Mouse (Mus musculus) liver, postnatal 0 days (tissue): ENCODE measurements around the gene Rhbg. TPM values are rescaled to one million over a fixed set of nuclear protein-coding genes. Genes with fewer than 3 reads are reported as not detected.
A peak's percentile ranks its signal among the peaks of the same experiment; 100 is the strongest.
"Not testable (repeated sequence)": the region's sequence is repeated elsewhere in the genome, so short reads cannot be mapped to it uniquely, and the experiment has no call there.

Experiments
- ATAC-seq: fragments of 200-750 bp; cut with Nextera tagmentation; 2 replicates; pipeline ENCODE4 v1.8.0; 2017; ENCODE audit warnings: mild to moderate bottlenecking, moderate library complexity
- DNase-seq: peaks from one replicate; pipeline ENCODE4 v3.0.0-alpha.2; 2016
- H3K27ac ChIP-seq: fragments of 300-500 bp; sonication (generic); 2 replicates; pipeline ENCODE4 v1.5.1; 2014; ENCODE audit warnings: antibody characterized with exemption, moderate library complexity, mild to moderate bottlenecking, low read depth
- H3K27me3 ChIP-seq: fragments of 300-500 bp; sonication (generic); 2 replicates; pipeline ENCODE4 v1.6.1; 2014; ENCODE audit warnings: low read length, control low read depth, mixed read lengths; ENCODE audit not compliant: insufficient read depth
- H3K36me3 ChIP-seq: fragments of 300-500 bp; sonication (generic); replicated peaks from 2 replicates; pipeline ENCODE4 v1.6.1; 2014; ENCODE audit warnings: mild to moderate bottlenecking, control low read depth, low read length, moderate library complexity, mixed read lengths; ENCODE audit not compliant: insufficient read depth
- H3K4me1 ChIP-seq: fragments of 300-500 bp; sonication (generic); 2 replicates; pipeline ENCODE4 v1.6.1; 2014; ENCODE audit warnings: antibody characterized with exemption, mild to moderate bottlenecking, control low read depth; ENCODE audit not compliant: insufficient read depth
- H3K4me2 ChIP-seq: fragments of 300-500 bp; sonication (generic); 2 replicates; pipeline ENCODE4 v1.6.1; 2014; ENCODE audit warnings: low read depth, mild to moderate bottlenecking, low read length, moderate library complexity, mixed read lengths
- H3K4me3 ChIP-seq: fragments of 300-500 bp; sonication (generic); 2 replicates; pipeline ENCODE4 v1.5.1; 2014; ENCODE audit warnings: low read depth, low read length
- H3K9ac ChIP-seq: fragments of 300-500 bp; sonication (generic); replicated peaks from 2 replicates; pipeline ENCODE4 v1.6.1; 2014; ENCODE audit warnings: mild to moderate bottlenecking, moderate library complexity
- H3K9me3 ChIP-seq: fragments of 300-500 bp; sonication (generic); 2 replicates; pipeline ENCODE4 v1.6.1; 2016; ENCODE audit warnings: mild to moderate bottlenecking, control low read depth, low read length, mixed read lengths
- CTCF ChIP-seq: sonication (generic); IDR thresholded peaks from 2 replicates; pipeline ENCODE4 v1.5.1; 2016; ENCODE audit warnings: antibody characterized with exemption, low read depth
- EP300 ChIP-seq: IDR thresholded peaks from 2 replicates; pipeline ENCODE4 v1.6.1; 2016; ENCODE audit warnings: antibody characterized with exemption, low read depth, mild to moderate bottlenecking
- WGBS: fragments of 180-500 bp; shearing (Covaris S2); extraction: QIAGEN DNeasy Blood & Tissue Kit; methylation state at CpG from one replicate; pipeline ENCODE4 v1.1.7; 2014; ENCODE audit not compliant: insufficient replicate concordance; 5-methylcytosine and 5-hydroxymethylcytosine counted together
- polyA plus RNA-seq: library from polyadenylated mRNA; unstranded; fragments of >200 nt; fragmentation: Nextera tagmentation; extraction: Ambion mirVana; gene quantifications from 2 replicates; pipeline ENCODE4 v1.2.1, GENCODE M21; 2015

Gene Rhbg
- 6.5 and 7.0 TPM in 2 replicates for polyA plus RNA-seq

GRCm38 (mm10) chr3:88254268-88254926, at the start of gene Rhbg:
TSS of gene Rhbg (minus strand) at chr3:88254709.
- peaks cover 5% of the 10 kb centered on the region; the same call in 1 of the 2 replicates for H3K4me1 ChIP-seq
- 2% methylated on average over 34 of the region's 34 CpGs for WGBS
- H3K4me3 ChIP-seq, result peak within 1 kb of the TSS; percentile 46
- DNase-seq (peak; percentile 73), ATAC-seq (peak; percentile 57; the same call in 1 of the 2 replicates)
- no peaks in the 10 kb centered on the region for H3K36me3 ChIP-seq
- no peak within 1 kb of the TSS for H3K27ac ChIP-seq
- H3K9me3 ChIP-seq, result no peaks in the 10 kb centered on the region
- TF ChIP-seq EP300, result no peak
- peak within 1 kb of the TSS; percentile 82 for H3K4me2 ChIP-seq
- H3K27me3 ChIP-seq, result peaks cover 16% of the 10 kb centered on the region; the same call in 1 of the 2 replicates
- H3K9ac ChIP-seq, result peak within 1 kb of the TSS; percentile 28; the same call in 1 of the 2 replicates

DNA sequence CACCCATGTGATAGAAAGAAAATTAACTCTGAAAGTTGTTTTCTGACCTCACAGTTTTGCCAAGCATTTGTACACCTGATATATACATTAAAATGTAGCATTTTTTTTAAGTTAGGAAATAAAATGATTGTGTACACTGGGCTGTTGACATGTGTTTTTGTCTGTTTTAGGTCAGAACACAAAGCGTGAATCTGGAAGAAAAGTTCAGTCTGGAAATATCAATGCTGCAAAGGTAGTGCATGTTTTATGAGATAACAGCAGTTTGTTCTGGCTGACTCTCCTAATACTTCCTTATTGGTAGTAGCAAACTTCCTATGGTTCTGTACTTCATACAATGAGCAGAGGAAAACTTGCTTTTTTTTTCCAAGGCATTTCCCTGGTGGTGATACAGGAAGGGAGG, 44.7 kb upstream of the Rhbg start:
- H3K27ac ChIP-seq, result no peak overlapping the region
- no peaks in the 10 kb centered on the region for H3K9me3 ChIP-seq

GRCm38 (mm10) chr3:88297321-88297851, 42.9 kb upstream of the Rhbg start:
- peak overlapping the region; percentile 76 for H3K4me3 ChIP-seq
- WGBS, result under 1% methylated on average over 30 of the region's 30 CpGs
- peaks cover 26% of the 10 kb centered on the region for H3K36me3 ChIP-seq
- no peaks in the 10 kb centered on the region for H3K27me3 ChIP-seq
- TF ChIP-seq EP300, result no peak
- TF ChIP-seq CTCF, result no peak
- peak overlapping the region; percentile 82 for H3K4me2 ChIP-seq
- DNase-seq (no peak), ATAC-seq (peak; percentile 16)
- H3K4me1 ChIP-seq, result peaks cover 20% of the 10 kb centered on the region
- H3K27ac ChIP-seq, result peak overlapping the region; percentile 95
- H3K9ac ChIP-seq, result peak overlapping the region; percentile 78
- no peaks in the 10 kb centered on the region for H3K9me3 ChIP-seq

More for the DNA sequence above, 44.7 kb upstream of the Rhbg start:
- H3K4me3 ChIP-seq, result no peak overlapping the region
- DNase-seq, result no peak
- WGBS, result 59% methylated on average over 1 of the region's 1 CpGs
- H3K4me2 ChIP-seq, result no peak overlapping the region
- peaks cover 20% of the 10 kb centered on the region for H3K4me1 ChIP-seq
- peaks cover 42% of the 10 kb centered on the region for H3K36me3 ChIP-seq
- TF ChIP-seq EP300 (no peak), CTCF (no peak)
- H3K27me3 ChIP-seq, result no peaks in the 10 kb centered on the region
- H3K9ac ChIP-seq, result no peak overlapping the region
- ATAC-seq, result no peak

- peak; percentile 94 for DNase-seq
These were observed 42.2 kb upstream of the Rhbg start, which contains the start of the genes Tsacc and Cct3 for GRCm38 (mm10) chr3:88296561-88297318. TSS of gene Tsacc (minus strand) at chr3:88296999. TSS of gene Cct3 (plus strand) at chr3:88297116.

GRCm38 (mm10) chr3:88296110-88296560, 41.6 kb upstream of the Rhbg start:
- DNase-seq (no peak), ATAC-seq (no peak)
- peaks cover 20% of the 10 kb centered on the region for H3K4me1 ChIP-seq
- H3K9ac ChIP-seq, result peak overlapping the region; percentile 78
- H3K4me3 ChIP-seq, result peak overlapping the region; percentile 76
- peaks cover 14% of the 10 kb centered on the region for H3K36me3 ChIP-seq
- under 1% methylated on average over 12 of the region's 12 CpGs for WGBS
- H3K9me3 ChIP-seq, result no peaks in the 10 kb centered on the region
- peak overlapping the region; percentile 93 for H3K4me2 ChIP-seq
- peak overlapping the region; percentile 95 for H3K27ac ChIP-seq
- TF ChIP-seq EP300, result no peak
- H3K27me3 ChIP-seq, result no peaks in the 10 kb centered on the region

More at GRCm38 (mm10) chr3:88296561-88297318, 42.2 kb upstream of the Rhbg start, which contains the start of the genes Tsacc and Cct3:
- peaks cover 20% of the 10 kb centered on the region for H3K36me3 ChIP-seq
- no peaks in the 10 kb centered on the region for H3K27me3 ChIP-seq
- H3K4me3 ChIP-seq, result peak within 1 kb of the TSS; percentile 76
- TF ChIP-seq EP300 (peak; percentile 28; the same call in 1 of the 2 replicates), CTCF (peak; percentile 25; the same call in 1 of the 2 replicates)
- peak; percentile 97 for ATAC-seq
- H3K9me3 ChIP-seq, result no peaks in the 10 kb centered on the region
- WGBS, result under 1% methylated on average over 44 of the region's 44 CpGs
- H3K4me2 ChIP-seq, result peak within 1 kb of the TSS; percentile 93
- peak within 1 kb of the TSS; percentile 78 for H3K9ac ChIP-seq
- H3K4me1 ChIP-seq, result peaks cover 20% of the 10 kb centered on the region
- peak within 1 kb of the TSS; percentile 95 for H3K27ac ChIP-seq

- not testable (repeated sequence) for H3K27me3 ChIP-seq, ATAC-seq, DNase-seq, H3K36me3 ChIP-seq, H3K9me3 ChIP-seq, H3K9ac ChIP-seq, H3K27ac ChIP-seq
- H3K4me1 ChIP-seq, result peaks cover 20% of the 10 kb centered on the region
- H3K4me2 ChIP-seq, result peak overlapping the region; percentile 93
- WGBS, result 45% methylated on average over 1 of the region's 1 CpGs
- H3K4me3 ChIP-seq, result peak overlapping the region; percentile 76; the same call in 1 of the 2 replicates
These were observed 40.8 kb upstream of the Rhbg start for GRCm38 (mm10) chr3:88295272-88295671.
